Mouse (Mus musculus) kidney, postnatal 36 days (tissue): Measurements from ENCODE around the gene Ccdc85c.

Source experiments
- DNase-seq, 2 experiments: peaks; one replicate each; pipeline ENCODE4 v3.0.0; 2021 to 2022; ENCODE audit warnings: mixed read lengths in 2 of 2

The Ccdc85c gene

GRCm38 (mm10) chr12:108213090-108214041 is 61.9 kb downstream of the Ccdc85c start:
- no peak for DNase-seq

DNA sequence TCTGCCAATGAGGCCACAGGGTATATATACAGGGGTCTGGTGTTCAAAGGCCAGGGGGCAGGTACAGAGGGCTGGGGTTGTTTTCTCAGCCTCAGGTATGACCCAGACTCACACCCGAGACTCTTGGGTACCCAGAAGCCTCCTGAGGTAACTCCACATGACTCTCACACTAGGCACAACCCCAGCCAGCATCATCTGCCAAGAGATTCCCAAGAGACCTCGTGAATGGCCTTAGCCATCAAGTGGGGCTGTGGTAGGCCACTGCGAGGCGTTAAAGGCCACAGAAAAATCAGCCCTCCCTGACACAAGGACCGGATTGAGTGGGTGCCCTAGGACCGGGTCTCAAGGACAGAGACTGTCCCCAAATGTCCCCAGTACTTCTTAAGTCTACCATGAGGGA is 62.7 kb downstream of the Ccdc85c start:
- DNase-seq, result no peak

- DNase-seq, result no peak
These were observed 63.2 kb downstream of the Ccdc85c start for GRCm38 (mm10) chr12:108212071-108212470.

DNA sequence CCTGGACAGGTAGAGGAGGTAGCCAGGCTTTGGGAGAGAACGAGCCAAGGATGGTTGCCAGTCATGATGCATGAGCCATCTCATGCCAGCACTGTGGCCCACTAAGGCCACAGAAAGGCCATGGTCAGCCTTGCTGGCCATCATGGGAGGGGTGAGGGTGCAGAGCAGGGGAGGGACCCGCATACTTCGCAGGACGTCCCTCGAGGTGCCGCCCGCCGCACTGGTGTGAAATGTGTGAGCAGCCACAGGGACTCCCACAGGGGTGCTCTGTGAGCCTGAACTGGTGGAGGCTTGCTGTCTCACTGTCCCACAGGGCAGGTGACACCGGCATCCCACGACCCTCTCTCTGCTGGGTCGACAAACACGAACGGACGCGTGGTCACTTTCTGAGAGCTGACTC is 64.6 kb downstream of the Ccdc85c start:
- DNase-seq, result no peak

DNA sequence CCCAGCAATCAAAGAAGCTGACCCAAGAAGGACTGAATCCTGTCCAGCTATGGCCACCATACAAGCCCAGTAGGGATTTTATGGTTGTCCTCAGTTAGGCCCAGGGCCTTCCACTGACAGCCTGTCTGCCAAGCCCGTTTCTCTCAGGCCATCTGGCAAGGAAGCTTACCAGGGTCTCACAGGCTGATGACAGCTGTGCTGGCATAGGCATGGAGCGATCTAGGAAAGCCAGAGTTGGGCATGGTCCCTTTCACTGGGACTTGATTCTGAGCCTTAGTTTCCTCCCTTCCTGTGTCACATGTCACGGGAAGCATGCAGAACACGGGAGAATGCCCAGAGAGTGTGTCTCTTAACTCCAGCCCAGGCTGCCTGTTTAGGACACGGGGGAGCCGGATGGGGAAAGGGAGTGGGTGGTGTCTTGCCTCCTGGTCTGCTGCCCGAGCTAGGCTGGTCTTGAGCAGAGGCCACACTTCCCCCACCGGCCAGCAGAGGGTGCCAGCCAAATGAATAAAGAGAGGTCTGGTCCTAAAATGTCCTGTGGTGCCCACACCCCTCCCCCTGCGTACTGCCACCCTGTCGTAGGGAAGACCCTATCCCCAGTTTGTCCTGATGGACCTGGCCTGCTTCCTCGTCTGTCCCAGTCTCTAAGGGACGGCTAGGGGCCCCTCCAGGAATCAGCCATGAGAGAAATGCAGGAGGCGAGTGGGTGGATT is 66.3 kb downstream of the Ccdc85c start:
- DNase-seq, result peak; percentile 65 to 88

- no peak for DNase-seq
These were observed 67.0 kb downstream of the Ccdc85c start for GRCm38 (mm10) chr12:108208216-108208615.

GRCm38 (mm10) chr12:108206641-108207040 is 68.6 kb downstream of the Ccdc85c start:
- DNase-seq, result peak; percentile 69 to 93

DNA sequence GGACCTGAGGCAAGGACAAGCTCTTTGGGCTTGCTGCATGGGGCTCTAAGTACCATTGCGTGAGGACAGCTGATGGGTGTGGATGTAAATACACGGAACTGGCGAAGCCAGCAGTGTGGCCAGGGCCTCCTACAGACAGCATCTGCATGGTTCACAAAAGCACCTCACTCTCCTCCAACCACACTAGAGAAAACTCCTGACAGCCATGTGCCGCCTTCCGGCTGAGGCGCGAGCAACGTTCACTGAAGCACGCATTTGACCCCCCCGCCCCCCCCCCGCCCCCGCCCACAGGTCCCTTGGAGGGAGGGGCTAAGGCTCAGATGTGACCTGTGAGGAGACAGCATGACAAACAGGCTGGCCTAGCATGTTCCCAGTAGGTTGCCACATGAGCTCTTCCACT is 70.2 kb downstream of the Ccdc85c start:
- no peak for DNase-seq

DNA sequence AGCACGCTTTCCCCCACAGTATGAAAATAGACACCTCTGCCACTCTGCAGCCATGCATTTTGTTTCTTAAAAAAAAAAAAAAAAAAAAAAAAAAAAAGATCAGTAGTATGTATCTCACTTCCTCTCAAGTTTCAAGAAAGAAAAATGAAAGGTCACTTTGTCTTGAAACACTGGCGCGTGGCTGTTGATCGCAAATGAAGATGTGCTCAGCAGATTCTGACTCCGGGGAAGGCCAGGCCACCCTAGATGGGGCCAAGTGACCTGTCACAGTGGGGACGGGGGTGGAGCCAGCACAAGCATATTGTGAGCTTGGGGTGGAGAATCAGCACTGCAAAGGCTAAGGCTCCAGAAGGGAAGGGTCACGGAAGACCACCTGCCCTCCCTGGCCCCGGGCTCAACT is 71.3 kb downstream of the Ccdc85c start:
- no peak for DNase-seq

- no peak for DNase-seq
These were observed 75.1 kb downstream of the Ccdc85c start for GRCm38 (mm10) chr12:108200094-108200493.

DNA sequence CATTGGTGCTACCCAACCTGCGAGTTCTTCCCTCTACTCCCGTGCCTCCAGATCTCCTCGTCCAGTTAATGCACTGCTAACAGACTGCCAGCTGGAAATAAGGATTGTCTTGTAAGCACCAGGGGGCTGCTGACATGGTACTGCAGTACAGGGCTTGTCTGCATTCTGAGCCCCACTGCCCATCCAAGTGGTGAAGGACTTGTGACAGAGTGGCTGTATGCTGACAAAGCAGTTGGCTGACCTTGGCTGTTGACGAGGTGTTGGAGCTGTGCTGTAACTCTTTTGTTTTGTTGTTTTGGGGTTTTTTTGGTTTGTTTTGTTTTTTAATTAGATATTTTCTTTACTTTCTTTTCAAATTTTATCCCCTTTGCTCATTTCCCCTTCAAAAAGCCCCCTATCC is 76.8 kb downstream of the Ccdc85c start:
- DNase-seq, result no peak

DNA sequence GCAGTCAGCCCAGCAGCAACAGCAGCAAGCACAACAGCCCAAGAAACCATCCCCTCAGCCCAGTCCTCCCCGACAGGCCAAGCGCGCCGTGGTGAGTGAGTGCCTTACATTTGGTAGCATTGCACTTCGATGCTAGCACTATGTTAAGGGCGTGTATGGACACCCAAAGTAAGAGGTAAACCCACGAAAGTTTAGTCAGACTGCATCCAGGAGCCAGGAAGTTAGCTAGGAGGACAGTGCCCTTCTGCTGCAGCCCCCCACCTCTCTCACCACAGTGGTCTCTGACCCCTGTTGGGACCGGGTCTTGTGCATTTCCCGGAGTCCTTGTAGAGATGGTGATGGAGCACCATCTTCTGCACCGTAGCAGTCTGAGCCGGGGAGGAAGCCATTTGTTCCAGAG is 79.5 kb downstream of the Ccdc85c start:
- no peak for DNase-seq

- DNase-seq, result peak in 1 of 2 experiments; percentile 24
These were observed 81.3 kb downstream of the Ccdc85c start for GRCm38 (mm10) chr12:108193878-108194277.

DNA sequence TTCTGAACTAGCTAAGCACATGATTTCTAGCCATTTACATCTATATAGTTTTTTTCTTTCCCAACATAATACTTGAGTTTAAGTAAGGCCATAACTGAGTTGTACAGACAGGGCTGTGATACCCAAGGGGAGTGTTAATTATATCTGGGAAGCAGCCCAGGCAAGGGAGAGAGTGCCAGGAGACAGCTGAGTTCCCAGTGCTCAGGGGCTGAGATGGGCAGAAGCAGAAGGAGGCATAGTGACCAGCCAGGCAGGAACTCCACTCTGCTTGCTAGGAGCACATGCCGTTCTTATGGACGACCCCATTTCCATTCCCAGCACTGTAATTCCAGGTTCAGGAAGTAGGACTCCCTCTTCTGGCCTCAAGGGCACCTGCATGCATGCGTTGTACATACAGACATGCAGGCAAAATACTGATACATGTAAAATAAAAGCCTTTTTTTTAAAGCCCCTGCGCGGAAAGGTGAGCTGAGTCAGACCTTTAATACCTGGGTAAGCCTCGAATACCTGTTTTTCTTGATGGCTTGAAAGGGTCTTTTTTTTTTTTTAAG is 87.6 kb downstream of the Ccdc85c start:
- DNase-seq, result no peak

DNA sequence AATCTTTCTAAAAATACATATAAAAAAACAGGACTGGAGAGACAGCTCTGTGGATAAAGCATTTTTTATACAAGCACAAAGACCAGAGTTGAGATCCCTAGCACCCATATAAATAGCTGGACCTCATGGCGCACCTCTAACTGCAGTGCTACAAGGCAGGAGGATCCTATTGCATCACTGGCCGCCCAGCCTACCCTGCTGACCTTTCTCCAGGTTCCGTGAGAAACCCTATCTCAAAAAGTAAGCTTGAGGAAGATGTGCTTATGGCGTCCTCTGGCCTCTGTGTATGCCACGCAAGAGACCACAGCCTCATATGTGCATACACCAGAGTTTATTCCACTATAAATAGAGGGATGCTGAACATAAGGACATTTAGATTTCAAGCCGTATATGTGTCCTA is 93.5 kb downstream of the Ccdc85c start:
- DNase-seq, result no peak

GRCm38 (mm10) chr12:108179321-108180266 is 95.6 kb downstream of the Ccdc85c start, which contains the start of gene Ccnk:
Ccnk (plus strand) TSS chr12:108179579.
- DNase-seq, result peak; percentile 100

DNA sequence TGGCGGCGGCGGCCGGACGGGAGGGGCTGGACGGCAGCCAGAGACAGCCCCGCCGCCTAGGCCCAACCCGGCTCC is 96.1 kb downstream of the Ccdc85c start, which contains the start of gene Setd3:
TSS of gene Setd3 (minus strand) at position 69 of the 75 bp plus-strand sequence.
- DNase-seq, result no peak

DNA sequence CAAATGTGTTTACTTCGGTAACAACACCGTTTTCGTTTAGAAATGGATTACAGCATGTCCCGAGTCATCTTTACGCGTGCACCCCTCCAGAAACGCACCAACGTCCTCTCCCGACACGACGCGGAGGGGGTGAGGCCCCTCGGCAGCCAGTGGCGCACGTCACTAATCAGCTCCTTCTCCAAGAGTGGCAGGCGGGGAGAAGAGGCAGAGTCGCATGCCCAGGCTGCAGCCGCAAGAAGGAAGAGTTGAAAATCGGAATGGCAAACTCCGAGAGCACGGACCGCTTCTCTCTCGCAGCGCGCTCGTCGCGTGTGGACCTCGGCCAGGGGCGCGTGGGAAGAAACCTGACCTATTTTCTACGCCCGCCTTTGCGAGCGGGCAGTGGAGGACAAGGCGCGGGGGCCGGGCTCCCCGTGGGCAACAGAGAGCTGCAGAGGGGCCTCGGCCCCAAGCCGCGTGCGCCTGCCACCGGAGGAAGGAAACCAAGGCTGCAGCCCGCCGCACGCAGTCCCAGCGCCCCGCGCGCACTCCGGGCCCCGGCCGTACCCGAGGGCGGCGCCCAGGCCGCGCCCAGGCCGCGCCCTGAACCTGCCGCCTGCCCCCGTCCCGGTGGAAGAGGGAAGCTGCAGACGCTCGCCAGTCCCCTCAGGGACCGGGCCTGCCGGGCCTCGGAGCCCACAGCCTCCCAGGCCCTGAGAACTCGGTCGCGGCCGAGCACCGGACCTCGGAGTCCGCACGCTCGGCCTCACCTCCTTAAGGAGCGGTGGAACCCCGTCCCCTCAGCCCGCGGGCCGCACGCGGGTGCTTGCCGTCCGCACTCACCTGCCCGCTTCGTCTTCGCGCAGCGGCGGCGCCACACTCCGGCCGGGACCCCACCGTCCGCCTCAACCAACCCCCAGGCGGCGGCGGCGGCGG is 96.6 kb downstream of the Ccdc85c start:
- peak; percentile 29 to 61 for DNase-seq

DNA sequence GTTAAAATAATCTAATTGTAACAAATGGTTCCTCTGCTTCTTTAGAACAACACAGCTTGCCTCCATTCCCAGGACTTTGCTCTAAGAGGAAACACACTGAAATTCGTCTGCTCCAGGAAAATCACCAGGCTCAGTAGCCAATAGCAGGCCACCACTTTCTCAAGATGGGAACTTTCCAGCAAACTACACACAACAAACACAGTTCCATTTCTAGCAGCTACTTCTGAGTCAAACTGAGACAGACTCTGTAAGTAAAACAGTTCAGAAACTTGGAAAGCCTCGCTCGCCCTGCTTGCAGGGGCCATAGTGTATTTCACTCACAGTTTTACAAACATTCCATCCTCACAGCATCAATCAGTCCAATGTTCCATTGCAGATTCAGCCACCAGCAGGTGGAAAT is 98.9 kb downstream of the Ccdc85c start:
- peak in 1 of 2 experiments; percentile 21 for DNase-seq

DNA sequence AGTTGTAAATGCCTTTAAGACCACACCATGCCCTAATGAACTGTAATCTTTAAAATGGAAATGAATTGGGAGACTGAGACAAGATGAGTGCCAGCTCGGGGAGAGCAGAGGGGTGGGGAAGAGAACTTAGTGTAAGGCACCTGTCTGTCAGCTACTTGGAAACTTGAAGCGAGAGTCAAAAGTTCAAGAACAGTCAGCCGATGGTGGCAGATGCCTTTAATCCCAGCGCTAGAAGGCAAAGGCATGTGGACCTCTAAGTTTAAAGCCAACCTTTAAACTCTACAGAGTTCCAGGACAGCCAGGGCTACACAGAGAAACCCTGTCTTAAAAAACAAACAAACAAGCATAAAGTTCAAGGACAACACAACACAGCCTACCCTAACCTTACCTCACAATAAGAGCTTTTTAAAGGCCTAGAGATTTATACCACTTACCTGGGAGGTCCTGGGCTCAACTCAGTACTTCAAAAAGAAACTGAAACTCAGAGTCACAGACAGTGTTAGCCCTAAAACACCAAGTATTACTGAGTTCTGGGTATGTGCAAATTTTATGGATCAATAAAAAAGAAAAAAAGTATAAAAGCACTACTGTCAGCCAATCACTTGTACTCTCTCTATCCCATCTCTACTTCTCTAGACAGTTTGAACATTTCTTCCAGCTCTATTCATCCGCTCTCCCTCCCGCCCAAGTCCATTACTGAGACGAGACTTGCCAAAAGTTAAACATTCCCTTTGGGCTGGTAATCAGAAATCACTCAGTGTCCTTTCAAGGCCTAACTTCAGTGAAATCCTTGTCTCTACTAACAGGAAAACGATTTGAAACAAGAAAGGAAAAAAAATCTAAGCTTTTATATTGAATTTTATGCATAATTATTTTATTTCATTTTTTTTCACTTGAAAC is 100.4 kb downstream of the Ccdc85c start:
- DNase-seq, result peak; percentile 29 to 55

DNA sequence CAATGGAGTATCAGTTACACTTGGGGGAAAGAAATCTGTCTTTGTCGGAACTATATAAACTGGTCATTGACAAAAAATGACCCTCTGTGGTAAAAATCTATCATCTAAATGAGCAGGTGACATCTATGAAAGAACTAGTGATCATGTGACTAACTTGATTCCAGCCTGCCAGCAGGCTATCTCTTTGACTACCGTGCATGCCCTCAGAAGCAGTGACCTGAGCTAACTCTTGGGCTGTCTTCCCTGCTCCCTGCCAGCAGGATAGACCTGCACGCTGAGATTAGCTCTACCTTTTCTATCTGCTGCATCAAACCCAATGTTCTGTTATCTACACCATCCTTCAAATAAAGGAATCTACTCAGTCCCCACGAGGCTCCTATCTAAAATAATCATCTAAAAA is 102.6 kb downstream of the Ccdc85c start:
- no peak for DNase-seq
